Mouse (Mus musculus) liver, adult 2 months (tissue): ENCODE measurements around the gene Plxnb3. TPM values are rescaled to one million over a fixed set of nuclear protein-coding genes. Genes with fewer than 3 reads are reported as not detected.
"Not testable (repeated sequence)": the region's sequence is repeated elsewhere in the genome, so short reads cannot be mapped to it uniquely, and the experiment has no call there.

Experiments used
- DNase-seq: peaks from one replicate; pipeline ENCODE4 v3.0.0-alpha.2; 2011; ENCODE audit warnings: low read depth, low spot score; ENCODE audit errors: extremely low read depth
- H3K27ac ChIP-seq: fragments of 200-500 bp; replicated peaks from 2 replicates; pipeline ENCODE4 v1.5.1; 2012; ENCODE audit warnings: low read depth, mild to moderate bottlenecking, control low read depth, inconsistent platforms, low read length; ENCODE audit not compliant: insufficient read depth
- H3K27me3 ChIP-seq: fragments of 200-500 bp; 2 replicates; pipeline ENCODE4 v1.6.1; 2012; ENCODE audit warnings: mild to moderate bottlenecking, moderate library complexity, low read length, inconsistent platforms; ENCODE audit not compliant: control insufficient read depth, insufficient read depth
- H3K36me3 ChIP-seq: fragments of 200-500 bp; 2 replicates; pipeline ENCODE4 v1.6.1; 2012; ENCODE audit warnings: low read length, inconsistent platforms; ENCODE audit not compliant: control insufficient read depth, insufficient read depth
- H3K4me1 ChIP-seq: fragments of 200-500 bp; 2 replicates; pipeline ENCODE4 v1.6.1; 2011; ENCODE audit warnings: low read length; ENCODE audit not compliant: control insufficient read depth, insufficient read depth
- H3K4me3 ChIP-seq: fragments of 200-500 bp; 2 replicates; pipeline ENCODE4 v1.5.1; 2011; ENCODE audit warnings: low read depth, mild to moderate bottlenecking, control low read depth, low read length, moderate library complexity; ENCODE audit not compliant: insufficient read depth
- H3K79me2 ChIP-seq: fragments of 200-500 bp; 2 replicates; pipeline ENCODE4 v1.6.1; 2012; ENCODE audit warnings: inconsistent platforms, mild to moderate bottlenecking, low read length, moderate library complexity; ENCODE audit not compliant: control insufficient read depth, insufficient read depth
- H3K9ac ChIP-seq: fragments of 200-500 bp; 2 replicates; pipeline ENCODE4 v1.6.1; 2012; ENCODE audit warnings: low read depth, mild to moderate bottlenecking, control low read depth, inconsistent platforms, low read length
- CTCF ChIP-seq: fragments of 200-500 bp; IDR thresholded peaks from 2 replicates; pipeline ENCODE4 v1.5.1; 2011; ENCODE audit warnings: low read depth, low read length, control low read depth
- POLR2A ChIP-seq: fragments of 200-500 bp; IDR thresholded peaks from 2 replicates; pipeline ENCODE4 v1.6.1; 2011; ENCODE audit warnings: low read length, control low read depth; ENCODE audit not compliant: insufficient read depth; ENCODE audit errors: extremely low read depth
- WGBS: fragments of 180-500 bp; shearing (Covaris S2); methylation state at CpG from one replicate; pipeline ENCODE4 v1.1.7; 2018; 5-methylcytosine and 5-hydroxymethylcytosine counted together
- polyA plus RNA-seq: library from polyadenylated mRNA; depleted of rRNA; stranded (reverse); fragments of >200 nt; gene quantifications from 2 replicates; pipeline ENCODE4 v1.2.3, GENCODE M21; 2012
- total RNA-seq: library from RNA; depleted of rRNA; stranded (reverse); fragments of >200 nt; gene quantifications from 2 replicates; pipeline ENCODE4 v1.2.3, GENCODE M21; 2014

Plxnb3 gene
- total and polyA plus RNA-seq, 2 experiments: 0.09 to 0.20 TPM

DNA sequence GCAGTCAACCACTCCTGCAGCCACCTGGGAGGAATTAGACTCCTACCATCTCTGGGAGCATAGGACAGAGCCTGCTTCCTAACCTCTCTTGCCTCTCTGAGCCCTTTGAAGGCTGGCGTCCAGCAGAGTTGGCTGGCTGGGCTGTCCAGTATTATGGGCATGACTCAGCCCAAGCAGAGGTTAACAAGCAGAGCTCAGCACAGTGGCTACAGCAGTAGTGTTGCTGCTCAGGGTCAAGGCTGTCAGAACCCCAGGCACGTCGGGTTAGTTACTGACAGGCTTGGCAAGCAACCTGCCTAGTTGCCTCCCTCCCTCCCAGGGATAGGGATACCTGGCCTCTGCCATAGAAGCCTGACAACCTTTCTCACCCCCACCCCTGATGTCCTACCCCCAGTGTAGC lies 38.6 kb upstream of the Plxnb3 start:
- peak; percentile 83 for DNase-seq
- Histone ChIP-seq H3K36me3 (peaks cover 14% of the 10 kb centered on the region; the same call in 1 of the 2 replicates), H3K27ac (peak overlapping the region; percentile 83), H3K27me3 (no peaks in the 10 kb centered on the region), H3K9ac (peak overlapping the region; percentile 47), H3K4me1 (peaks cover 14% of the 10 kb centered on the region), H3K4me3 (peak overlapping the region; percentile 21), H3K79me2 (no peaks in the 10 kb centered on the region)
- TF ChIP-seq CTCF (no peak), POLR2A (no peak)
- WGBS: 0% methylated on average over 3 of the region's 3 CpGs

DNA sequence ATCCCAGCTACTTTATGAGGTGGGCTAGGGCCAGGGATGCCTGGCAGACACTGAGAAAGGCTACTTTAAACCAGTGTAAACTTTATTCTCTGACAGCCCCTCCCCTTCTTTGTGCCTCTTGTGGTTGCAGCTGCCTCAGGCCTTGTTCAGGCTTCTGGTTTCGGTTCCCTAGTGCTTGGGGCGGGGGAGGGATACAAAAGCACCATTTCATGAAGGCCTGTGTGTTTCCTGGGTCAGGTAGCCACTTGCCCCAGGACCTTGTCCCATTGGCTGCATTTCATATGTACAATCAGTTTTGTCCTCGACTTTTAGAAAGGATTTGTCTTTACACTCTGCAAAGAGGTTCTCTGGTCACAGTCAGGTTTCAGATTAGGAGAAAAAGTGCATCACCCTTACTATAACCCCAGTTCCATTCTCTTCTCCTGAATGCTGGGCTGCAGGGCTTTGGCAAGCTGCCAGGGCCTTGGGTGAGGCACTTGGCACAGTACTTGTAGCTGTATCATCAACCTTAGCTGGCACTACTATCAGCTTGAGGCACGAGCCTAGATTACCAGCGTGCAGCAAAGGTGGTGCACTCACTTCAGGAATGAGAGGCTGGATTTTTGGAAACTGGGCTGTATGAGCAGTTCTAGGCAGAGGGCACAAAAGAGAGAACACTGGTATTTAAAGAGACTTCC lies 38.1 kb upstream of the Plxnb3 start:
- peak overlapping the region; percentile 83 for H3K27ac ChIP-seq
- no peaks in the 10 kb centered on the region for H3K27me3 ChIP-seq
- H3K79me2 ChIP-seq: no peaks in the 10 kb centered on the region
- H3K36me3 ChIP-seq: peaks cover 14% of the 10 kb centered on the region; the same call in 1 of the 2 replicates
- H3K9ac ChIP-seq: peak overlapping the region; percentile 47
- H3K4me1 ChIP-seq: peaks cover 14% of the 10 kb centered on the region
- 4% methylated on average over 5 of the region's 5 CpGs for WGBS
- peak overlapping the region; percentile 21; the same call in 1 of the 2 replicates for H3K4me3 ChIP-seq
- TF ChIP-seq CTCF (no peak), POLR2A (no peak)
- peak; percentile 72 for DNase-seq

DNA sequence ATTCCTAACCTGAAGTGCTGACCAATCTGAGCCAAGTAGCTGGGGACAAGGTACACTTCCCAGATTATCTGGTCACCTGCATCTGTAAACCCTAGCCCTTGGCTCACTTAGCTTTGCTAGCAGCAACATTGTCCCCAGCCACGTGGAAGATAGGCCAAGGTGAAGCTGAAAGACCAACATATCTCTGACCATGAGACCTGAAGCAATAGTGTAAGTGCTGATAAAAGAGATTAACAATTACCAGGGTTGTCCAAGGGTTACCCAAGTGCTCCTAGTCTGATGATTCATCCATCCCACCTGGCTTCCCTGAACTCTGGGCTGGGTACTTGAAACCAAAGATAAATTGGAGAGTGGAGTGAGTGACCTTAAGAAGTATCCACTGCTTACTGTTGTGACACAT lies 26.0 kb upstream of the Plxnb3 start:
- no peak overlapping the region for H3K4me3 ChIP-seq
- no peaks in the 10 kb centered on the region for H3K79me2 ChIP-seq
- H3K9ac ChIP-seq: no peak overlapping the region
- peaks cover 14% of the 10 kb centered on the region; the same call in 1 of the 2 replicates for H3K36me3 ChIP-seq
- DNase-seq: peak; percentile 57
- H3K27me3 ChIP-seq: no peaks in the 10 kb centered on the region
- WGBS: 19% methylated on average over 1 of the region's 1 CpGs
- no peak for TF ChIP-seq CTCF
- TF ChIP-seq POLR2A: no peak
- no peak overlapping the region for H3K27ac ChIP-seq
- no peaks in the 10 kb centered on the region for H3K4me1 ChIP-seq

DNA sequence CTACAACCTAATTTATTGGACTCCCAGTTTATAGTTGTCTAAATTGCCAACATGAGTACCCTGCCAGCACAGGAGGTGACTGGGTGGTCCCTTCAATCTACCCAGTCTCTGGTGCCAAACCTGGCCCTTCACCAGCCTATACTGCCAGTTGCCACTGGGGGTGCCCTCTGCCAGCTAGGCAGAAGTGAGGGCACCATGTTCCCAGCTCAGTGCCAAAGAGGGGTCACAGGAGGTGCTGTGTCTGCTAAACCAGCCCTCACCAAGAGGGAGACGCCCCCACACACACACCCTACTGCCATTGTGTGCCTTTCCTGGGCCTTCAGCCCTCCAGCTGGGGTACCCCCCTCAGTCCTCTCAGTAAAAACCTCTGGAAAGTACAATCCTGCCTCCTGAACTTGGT lies 18.7 kb upstream of the Plxnb3 start:
- DNase-seq: no peak
- 83% methylated on average over 1 of the region's 1 CpGs for WGBS
- H3K4me3 ChIP-seq: no peak overlapping the region
- no peak for TF ChIP-seq POLR2A
- TF ChIP-seq CTCF: peak; percentile 30; the same call in 1 of the 2 replicates
- H3K9ac ChIP-seq: no peak overlapping the region
- peaks cover 2% of the 10 kb centered on the region; the same call in 1 of the 2 replicates for H3K36me3 ChIP-seq
- H3K27me3 ChIP-seq: no peaks in the 10 kb centered on the region
- no peaks in the 10 kb centered on the region for H3K4me1 ChIP-seq
- H3K79me2 ChIP-seq: no peaks in the 10 kb centered on the region
- H3K27ac ChIP-seq: no peak overlapping the region

DNA sequence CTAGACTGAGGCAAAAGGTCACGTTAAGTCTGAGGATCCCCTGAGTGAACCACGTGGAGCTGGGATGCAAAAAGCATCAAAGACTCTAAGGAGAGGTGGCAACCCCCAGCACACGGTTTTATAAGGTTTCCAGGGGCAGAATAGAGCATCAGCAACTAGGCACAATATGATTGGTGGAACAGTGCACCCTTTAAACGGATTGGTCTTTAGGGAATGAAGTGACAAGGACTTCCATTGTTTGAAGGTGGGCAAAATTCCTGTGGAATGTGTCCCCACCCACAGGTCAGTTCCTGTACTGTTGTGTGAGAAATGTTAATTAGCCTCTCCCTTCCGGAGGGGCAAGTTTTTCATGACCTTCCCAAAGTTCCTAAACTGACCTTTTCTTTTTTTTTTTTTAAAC lies 17.7 kb upstream of the Plxnb3 start:
- Histone ChIP-seq H3K36me3 (no peaks in the 10 kb centered on the region), H3K79me2 (no peaks in the 10 kb centered on the region), H3K27me3 (no peaks in the 10 kb centered on the region), H3K9ac (no peak overlapping the region), H3K4me3 (no peak overlapping the region), H3K4me1 (no peaks in the 10 kb centered on the region), H3K27ac (no peak overlapping the region)
- DNase-seq: no peak
- 77% methylated on average over 5 of the region's 5 CpGs for WGBS
- TF ChIP-seq CTCF (no peak), POLR2A (no peak)

DNA sequence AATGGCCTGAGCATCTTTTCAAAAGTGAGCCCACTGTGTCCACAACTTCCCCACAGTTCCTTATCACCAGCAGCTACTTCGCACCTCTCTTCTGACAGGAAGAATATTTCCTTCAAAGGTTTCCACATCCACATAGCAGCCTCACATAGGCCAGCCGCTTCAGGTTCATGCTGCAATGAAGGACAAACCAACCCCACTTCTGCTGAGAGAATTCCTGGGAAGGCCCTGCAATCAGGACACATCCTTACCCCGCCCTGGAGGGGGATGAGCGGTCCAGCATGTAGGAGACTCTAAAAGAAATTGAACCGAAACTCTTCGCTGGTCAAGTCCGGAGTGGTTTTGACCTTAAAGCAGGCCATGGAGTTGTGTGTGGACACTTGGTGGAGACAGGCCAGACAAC lies 17.0 kb upstream of the Plxnb3 start:
- not testable (repeated sequence) for H3K4me3 ChIP-seq, H3K27ac ChIP-seq, H3K36me3 ChIP-seq, H3K9ac ChIP-seq, H3K4me1 ChIP-seq, H3K79me2 ChIP-seq, H3K27me3 ChIP-seq, DNase-seq
- whole genome bisulfite sequencing: 96% methylated on average over 7 of the region's 7 CpGs
